Mouse (Mus musculus) brain, adult 2 months (tissue): ENCODE results near the gene 1810043G02Rik.
"Not testable (repeated sequence)": the region's sequence is repeated elsewhere in the genome, so short reads cannot be mapped to it uniquely, and the experiment has no call there.

Experiments
- DNase-seq: peaks from one replicate; pipeline ENCODE4 v3.0.0; 2011; ENCODE audit warnings: low read depth, low spot score

1810043G02Rik gene

GRCm38 (mm10) chr10:77978351-77979350 is at the start of gene 1810043G02Rik:
Gene 1810043G02Rik (plus strand): TSS chr10:77978524.
- peak; percentile 99 for DNase-seq

GRCm38 (mm10) chr10:77939685-77940084 is 38.6 kb upstream of the 1810043G02Rik start:
- peak; percentile 49 for DNase-seq

GRCm38 (mm10) chr10:77950468-77950867 is 27.9 kb upstream of the 1810043G02Rik start:
- DNase-seq, result not testable (repeated sequence)

- no peak for DNase-seq
These were observed 15.6 kb upstream of the 1810043G02Rik start for GRCm38 (mm10) chr10:77962725-77963124.

GRCm38 (mm10) chr10:77963971-77964370 is 14.4 kb upstream of the 1810043G02Rik start:
- DNase-seq, result peak; percentile 36

GRCm38 (mm10) chr10:77969274-77969972 is 8.9 kb upstream of the 1810043G02Rik start:
- DNase-seq, result peak; percentile 93

GRCm38 (mm10) chr10:77969973-77970325 is 8.4 kb upstream of the 1810043G02Rik start:
- DNase-seq, result no peak

GRCm38 (mm10) chr10:77970481-77970880 is 7.8 kb upstream of the 1810043G02Rik start, which contains the start of gene Trpm2:
Gene Trpm2 (minus strand): TSS chr10:77970563.
- DNase-seq, result peak; percentile 45

GRCm38 (mm10) chr10:77971191-77971590 is 7.1 kb upstream of the 1810043G02Rik start:
- no peak for DNase-seq

- DNase-seq, result peak; percentile 63
These were observed 6.4 kb upstream of the 1810043G02Rik start for GRCm38 (mm10) chr10:77971709-77972553.

- DNase-seq, result peak; percentile 19
These were observed 4.0 kb upstream of the 1810043G02Rik start for GRCm38 (mm10) chr10:77974323-77974722.

GRCm38 (mm10) chr10:77974811-77975210 is 3.5 kb upstream of the 1810043G02Rik start:
- DNase-seq, result peak; percentile 59

- no peak for DNase-seq
These were observed 2.7 kb upstream of the 1810043G02Rik start for GRCm38 (mm10) chr10:77975653-77976052.

- peak; percentile 19 for DNase-seq
These were observed 1.7 kb upstream of the 1810043G02Rik start for GRCm38 (mm10) chr10:77976458-77977150.

GRCm38 (mm10) chr10:77984660-77985059 is 6.3 kb downstream of the 1810043G02Rik start:
- DNase-seq, result peak; percentile 92

GRCm38 (mm10) chr10:77985775-77986174 is 7.5 kb downstream of the 1810043G02Rik start:
- no peak for DNase-seq

GRCm38 (mm10) chr10:77995639-77996038 is 17.3 kb downstream of the 1810043G02Rik start:
- no peak for DNase-seq

GRCm38 (mm10) chr10:78000200-78000599 is 21.9 kb downstream of the 1810043G02Rik start:
- no peak for DNase-seq

- DNase-seq, result peak; percentile 95
These were observed 23.5 kb downstream of the 1810043G02Rik start for GRCm38 (mm10) chr10:78001796-78002195.

- peak; percentile 29 for DNase-seq
These were observed 24.0 kb downstream of the 1810043G02Rik start for GRCm38 (mm10) chr10:78002316-78002715.
